Mouse (Mus musculus): ENCODE measurements at regions not wholly inside any gene's neighbourhood (a gene's known extent, or its start where the extent isn't known, plus 50 kb on each side); places are given as distances from the start of the nearest gene placed in this dataset.

GRCm38 (mm10) chr8:92216176-92216575 is 141.2 kb upstream of the Irx5 start:
- intact Hi-C loops (cut with DNase I) = no loop called here
- no peak for DNase-seq (ENCODE audit: low spot score)

- DNase-seq (ENCODE audit: low spot score) = no peak
- intact Hi-C loops (cut with DNase I) = no loop called here
Observed at GRCm38 (mm10) chr8:92212786-92213535, 144.5 kb upstream of the Irx5 start.

- DNase-seq (ENCODE audit: low spot score) = no peak
- intact Hi-C loops (cut with DNase I) = no loop called here
Observed at GRCm38 (mm10) chr8:92209081-92209480, 148.3 kb upstream of the Irx5 start.

GRCm38 (mm10) chr8:92195635-92196034 is 161.8 kb upstream of the Irx5 start:
- no peak for DNase-seq (ENCODE audit: low spot score)
- intact Hi-C loops (cut with DNase I) = no loop called here

- intact Hi-C loops (cut with DNase I) = no loop called here
- DNase-seq (ENCODE audit: low spot score) = no peak
Observed at GRCm38 (mm10) chr8:92194065-92194464, 163.4 kb upstream of the Irx5 start.

- intact Hi-C loops (cut with DNase I) = no loop called here
Observed at GRCm38 (mm10) chr8:92190261-92191025, 167.0 kb upstream of the Irx5 start.

GRCm38 (mm10) chr8:92183331-92183730 is 174.1 kb upstream of the Irx5 start:
- DNase-seq (ENCODE audit: low spot score) = no peak
- intact Hi-C loops (cut with DNase I) = no loop called here

More at GRCm38 (mm10) chr8:92190261-92191025, 167.0 kb upstream of the Irx5 start:
- no peak for DNase-seq (ENCODE audit: low spot score)

- intact Hi-C loops (cut with DNase I) = no loop called here
- no peak for DNase-seq (ENCODE audit: low spot score)
Observed at GRCm38 (mm10) chr8:92180651-92181050, 176.8 kb upstream of the Irx5 start.

GRCm38 (mm10) chr8:92179327-92179726 is 178.1 kb upstream of the Irx5 start:
- intact Hi-C loops (cut with DNase I) = no loop called here
- no peak for DNase-seq (ENCODE audit: low spot score)

- intact Hi-C loops (cut with DNase I) = no loop called here
- DNase-seq (ENCODE audit: low spot score) = no peak
Observed at GRCm38 (mm10) chr8:92176101-92176500, 181.3 kb upstream of the Irx5 start.

- no peak for DNase-seq (ENCODE audit: low spot score)
- intact Hi-C loops (cut with DNase I) = no loop called here
Observed at GRCm38 (mm10) chr8:92174106-92174505, 183.3 kb upstream of the Irx5 start.

GRCm38 (mm10) chr8:92171578-92171977 is 185.8 kb upstream of the Irx5 start:
- intact Hi-C loops (cut with DNase I) = no loop called here
- DNase-seq (ENCODE audit: low spot score) = no peak

- intact Hi-C loops (cut with DNase I) = no loop called here
- DNase-seq (ENCODE audit: low spot score) = no peak
Observed at GRCm38 (mm10) chr8:92167340-92167783, 190.1 kb upstream of the Irx5 start.

GRCm38 (mm10) chr8:92165306-92165705 is 192.1 kb upstream of the Irx5 start:
- no peak for DNase-seq (ENCODE audit: low spot score)
- intact Hi-C loops (cut with DNase I) = no loop called here

GRCm38 (mm10) chr8:92164496-92164895 is 192.9 kb upstream of the Irx5 start:
- no peak for DNase-seq (ENCODE audit: low spot score)
- intact Hi-C loops (cut with DNase I) = no loop called here

- intact Hi-C loops (cut with DNase I) = no loop called here
- no peak for DNase-seq (ENCODE audit: low spot score)
Observed at GRCm38 (mm10) chr8:92161002-92161401, 196.4 kb upstream of the Irx5 start.

- intact Hi-C loops (cut with DNase I) = no loop called here
- DNase-seq (ENCODE audit: low spot score) = no peak
Observed at GRCm38 (mm10) chr8:92158219-92158618, 199.2 kb upstream of the Irx5 start.

- intact Hi-C loops (cut with DNase I) = no loop called here
- no peak for DNase-seq (ENCODE audit: low spot score)
Observed at GRCm38 (mm10) chr8:92152478-92152877, 204.9 kb upstream of the Irx5 start.

- intact Hi-C loops (cut with DNase I) = no loop called here
- no peak for DNase-seq (ENCODE audit: low spot score)
Observed at GRCm38 (mm10) chr8:92147672-92148071, 209.8 kb upstream of the Irx5 start.

- intact Hi-C loops (cut with DNase I) = loop anchor here (10.0 kb wide), 1 partner anchor 612 kb away; no protein-coding TSS in a partner anchor
- DNase-seq (ENCODE audit: low spot score) = no peak
Observed at GRCm38 (mm10) chr8:92137091-92137882, 220.1 kb upstream of the Irx5 start.

All from heart, postnatal 25 days (tissue).